ENCODE assay signal across 14 mouse cellular contexts in genomic region chr7:112813731-112814306, GRCm38 (mm10).
DNase-seq lines count a peak whose midpoint lies in the region; TF ChIP-seq lines count a peak whose summit lies in the region.
"Had no signal": no experiment of that assay in that cellular context is flagged by ENCODE, and none has a peak within 500 bp of the region (broad histone marks: within the 10 kb centered on the region; RNA-seq: fewer than 3 reads in every experiment).

No protein-coding gene starts in this region.

- H3K36me3 ChIP-seq in kidney, adult 2 months (ENCODE audit: control insufficient read depth, insufficient read depth, low read length): no peaks in the 10 kb centered on the region
- H3K36me3 ChIP-seq in hindbrain, embryonic 10.5 days: peaks cover 4% of the 10 kb centered on the region; the same call in 1 of the 2 replicates
- H3K36me3 ChIP-seq: limb, embryonic 12.5 days; neural tube, embryonic 15.5 days had no signal

- H3K27ac ChIP-seq in kidney, adult 2 months (ENCODE audit: insufficient read depth, low read depth, low read length): no peak overlapping the region
- H3K27ac ChIP-seq in hindbrain, embryonic 10.5 days: no peak overlapping the region
- H3K27ac ChIP-seq: layer of hippocampus, adult 2 months; limb, embryonic 12.5 days; macrophage; neural tube, embryonic 15.5 days had no signal

- peak; percentile 40 for DNase-seq in kidney, adult 2 months
- no peak for DNase-seq in kidney, postnatal 14 days
- peak; percentile 76 for DNase-seq in adipocyte (ENCODE audit: low spot score)
- peak; percentile 87 for DNase-seq in fibroblast of lung, adult 2 months (ENCODE audit: low read depth)
- DNase-seq in lung, postnatal 10 days: peak; percentile 59
- no peak for DNase-seq in T-cell, adult 2 months (ENCODE audit: low spot score)
- no peak for DNase-seq in left cerebral cortex, adult 18-20 months (ENCODE audit: low spot score in 2 of 2)
- no peak for DNase-seq in hindbrain, embryonic 10.5 days (ENCODE audit: low spot score)
- DNase-seq: kidney, adult 8-10 months; right cerebral cortex, postnatal 25 days had no signal

- H3K27me3 ChIP-seq in kidney, adult 2 months (replicated peaks; ENCODE audit: control insufficient read depth, insufficient read depth, low read length): no peaks in the 10 kb centered on the region
- no peaks in the 10 kb centered on the region for H3K27me3 ChIP-seq in hindbrain, embryonic 10.5 days (ENCODE audit: insufficient read depth, poor library complexity, severe bottlenecking)
- H3K27me3 ChIP-seq: limb, embryonic 12.5 days; neural tube, embryonic 15.5 days had no signal

- TF ChIP-seq CTCF in kidney, adult 2 months (conservative IDR thresholded peaks at IDR 0.05; ENCODE audit: insufficient read depth, insufficient read length, low read depth, low read length): no peak

- 63% methylated on average over 8 of the region's 8 CpGs for WGBS in kidney, adult 2 months
- 88% methylated on average over 8 of the region's 8 CpGs for WGBS in hindbrain, embryonic 10.5 days

- H3K4me1 ChIP-seq in kidney, adult 2 months (ENCODE audit: control insufficient read depth, insufficient read depth, low read length): peaks cover 22% of the 10 kb centered on the region
- H3K4me1 ChIP-seq in hindbrain, embryonic 10.5 days (replicated peaks): peaks cover 31% of the 10 kb centered on the region

- TF ChIP-seq POLR2A in kidney, adult 2 months (IDR thresholded peaks at IDR 0.05; ENCODE audit: low read depth, low read length): no peak

- no peaks in the 10 kb centered on the region for H3K9me3 ChIP-seq in hindbrain, embryonic 10.5 days
- H3K9me3 ChIP-seq: limb, embryonic 12.5 days; neural tube, embryonic 15.5 days had no signal

- H3K4me3 ChIP-seq in kidney, adult 2 months (ENCODE audit: insufficient read depth, low read depth, low read length): no peak overlapping the region
- no peak overlapping the region for H3K4me3 ChIP-seq in hindbrain, embryonic 10.5 days
- H3K4me3 ChIP-seq: layer of hippocampus, adult 2 months; limb, embryonic 12.5 days; neural tube, embryonic 15.5 days had no signal

Comparison
In these comparisons a context has a peak if more than half of its experiments do, and no peak if none do; other contexts are left out.
1. DNase-seq: peak in kidney, adult 2 months (single experiment), adipocyte (single experiment), fibroblast of lung, adult 2 months (single experiment) and lung, postnatal 10 days (single experiment); none in kidney, postnatal 14 days (single experiment), T-cell, adult 2 months (single experiment), left cerebral cortex, adult 18-20 months (0 of 2) and hindbrain, embryonic 10.5 days (single experiment).